Mouse (Mus musculus): ENCODE results near the gene Asgr1. TPM values are rescaled to one million over a fixed set of nuclear protein-coding genes. Genes with fewer than 3 reads are reported as not detected.
A peak's percentile ranks its signal among the peaks of the same experiment; 100 is the strongest.

Gene Asgr1
- total and polyA plus RNA-seq, 3 experiments: 0.31 TPM; not detected in 2

DNA sequence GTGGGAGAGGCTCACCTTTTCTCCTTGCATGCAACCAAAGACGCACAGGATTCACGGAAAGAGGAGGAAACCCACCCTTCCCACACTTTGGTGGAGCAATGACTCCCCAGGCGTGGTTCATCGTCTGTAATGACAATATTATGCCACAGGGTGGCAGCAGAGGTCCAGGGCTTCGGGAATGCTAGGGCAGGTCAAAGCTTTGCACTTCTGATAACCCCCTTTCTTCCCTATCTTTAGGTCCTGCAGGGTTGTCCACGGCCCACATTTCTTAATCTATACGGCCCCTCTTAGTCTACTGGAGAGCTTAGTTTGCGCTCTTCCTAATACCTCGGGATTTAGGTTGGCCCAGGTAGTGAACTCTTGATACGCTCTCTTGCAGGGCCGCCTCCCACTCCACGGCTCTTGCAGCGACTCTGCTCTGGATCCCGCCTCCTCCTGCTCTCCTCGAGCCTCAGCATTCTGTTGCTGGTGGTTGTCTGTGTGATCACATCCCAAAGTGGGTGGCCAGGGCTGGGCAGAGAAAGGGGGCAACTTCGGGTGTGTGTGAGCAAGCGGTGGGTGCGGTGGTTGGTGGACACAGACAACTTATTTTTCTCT is 1.8 kb downstream of the Asgr1 start:
- Histone ChIP-seq H3K79me2 (ENCODE audit: control insufficient read depth, insufficient read depth, low read length, poor library complexity) (no peaks in the 10 kb centered on the region), H3K36me3 (ENCODE audit: control insufficient read depth in 1 of 2, insufficient read depth in 2 of 2, low read length in 2 of 2) (no peaks in the 10 kb centered on the region)
- DNase-seq (ENCODE audit: low read depth, low spot score): peak; percentile 79

DNA sequence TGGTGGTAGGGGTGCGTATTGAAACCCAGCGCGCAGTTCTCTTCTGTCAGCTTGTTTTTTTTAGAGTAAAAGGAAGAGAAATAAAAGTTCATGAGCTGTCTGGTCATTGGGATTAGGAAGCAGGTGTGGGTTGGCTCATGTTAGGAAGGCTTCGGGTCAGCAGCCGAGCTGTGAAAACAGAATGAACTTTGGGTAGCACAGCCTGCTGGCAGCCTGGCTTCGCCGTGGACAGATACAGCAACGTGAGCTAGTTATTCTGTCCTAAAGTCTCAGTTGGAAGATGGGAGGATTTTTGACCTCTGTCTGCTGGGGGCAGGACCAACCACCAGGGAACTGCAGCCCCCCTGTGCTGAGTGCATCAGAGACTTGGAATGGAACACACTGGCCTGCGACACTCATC is 3.9 kb downstream of the Asgr1 start:
- Histone ChIP-seq H3K9ac (ENCODE audit: control insufficient read depth, low read depth, low read length, poor library complexity, severe bottlenecking) (no peak overlapping the region), H3K36me3 (ENCODE audit: control insufficient read depth in 1 of 2, insufficient read depth in 2 of 2, low read length in 2 of 2) (no peaks in the 10 kb centered on the region), H3K4me3 (ENCODE audit: control insufficient read depth in 1 of 2, insufficient read depth in 1 of 2, low read depth in 2 of 2, low read length in 2 of 2) (no peak overlapping the region), H3K27me3 (ENCODE audit: control insufficient read depth in 1 of 2, insufficient read depth in 2 of 2, low read length in 2 of 2) (no peaks in the 10 kb centered on the region), H3K4me1 (ENCODE audit: control insufficient read depth in 1 of 2, insufficient read depth in 2 of 2, low read length in 2 of 2) (no peaks in the 10 kb centered on the region), H3K9me3 (replicated peaks; ENCODE audit: insufficient read depth, low read length) (no peaks in the 10 kb centered on the region), H3K27ac (ENCODE audit: control insufficient read depth, low read depth, low read length) (no peak overlapping the region), H3K79me2 (ENCODE audit: control insufficient read depth, insufficient read depth, low read length, poor library complexity) (no peaks in the 10 kb centered on the region)
- no peak for TF ChIP-seq ZC3H11A (IDR thresholded peaks at IDR 0.05; ENCODE audit: low read depth, low read length)
- TF ChIP-seq SIN3A (IDR thresholded peaks at IDR 0.05; ENCODE audit: low read length): no peak
- no peak for TF ChIP-seq ZNF384 (IDR thresholded peaks at IDR 0.05; ENCODE audit: low read depth, low read length)
- TF ChIP-seq ZKSCAN1 (IDR thresholded peaks at IDR 0.05; ENCODE audit: low read depth, low read length): no peak
- TF ChIP-seq UBTF (IDR thresholded peaks at IDR 0.05; ENCODE audit: borderline replicate concordance, insufficient read depth, low read depth, low read length): no peak
- no peak for DNase-seq (ENCODE audit: low read depth, low spot score)

More for the DNA sequence above, 1.8 kb downstream of the Asgr1 start:
- H3K4me1 ChIP-seq (ENCODE audit: control insufficient read depth in 1 of 2, insufficient read depth in 2 of 2, low read length in 2 of 2): no peaks in the 10 kb centered on the region
- H3K9me3 ChIP-seq (replicated peaks; ENCODE audit: insufficient read depth, low read length): no peaks in the 10 kb centered on the region
- H3K27me3 ChIP-seq (ENCODE audit: control insufficient read depth in 1 of 2, insufficient read depth in 2 of 2, low read length in 2 of 2): no peaks in the 10 kb centered on the region; a peak in 1 of 4 replicates
- TF ChIP-seq GATA1 (IDR thresholded peaks at IDR 0.05; ENCODE audit: low read depth, low read length) (peak; percentile 13; the same call in 1 of the 2 replicates), TCF12 (IDR thresholded peaks at IDR 0.05; ENCODE audit: low read depth, low read length) (no peak), ZC3H11A (IDR thresholded peaks at IDR 0.05; ENCODE audit: low read depth, low read length) (peak; percentile 79), CTCF (IDR thresholded peaks at IDR 0.05 in 2 of 3, conservative IDR thresholded peaks at IDR 0.05 in 1 of 3; ENCODE audit: control insufficient read depth in 1 of 3, insufficient read depth in 1 of 3, low read depth in 2 of 3, low read length in 3 of 3, poor library complexity in 1 of 3, severe bottlenecking in 1 of 3) (peak; percentile 96 to 98 (median 98)), MEF2A (IDR thresholded peaks at IDR 0.05; ENCODE audit: extremely low read depth, insufficient replicate concordance, low read depth, low read length, poor library complexity, severe bottlenecking) (no peak), RAD21 (IDR thresholded peaks at IDR 0.05; ENCODE audit: low read depth, low read length) (peak; percentile 98), SMC3 (IDR thresholded peaks at IDR 0.05; ENCODE audit: low read depth, low read length) (peak; percentile 94), CHD2 (IDR thresholded peaks at IDR 0.05; ENCODE audit: low read length) (no peak), ZMIZ1 (IDR thresholded peaks at IDR 0.05; ENCODE audit: low read depth, low read length) (no peak)
- H3K27ac ChIP-seq (ENCODE audit: control insufficient read depth, low read depth, low read length): no peak overlapping the region
- H3K4me3 ChIP-seq (ENCODE audit: control insufficient read depth in 1 of 2, insufficient read depth in 1 of 2, low read depth in 2 of 2, low read length in 2 of 2): no peak overlapping the region
- H3K9ac ChIP-seq (ENCODE audit: control insufficient read depth, low read depth, low read length, poor library complexity, severe bottlenecking): no peak overlapping the region

DNA sequence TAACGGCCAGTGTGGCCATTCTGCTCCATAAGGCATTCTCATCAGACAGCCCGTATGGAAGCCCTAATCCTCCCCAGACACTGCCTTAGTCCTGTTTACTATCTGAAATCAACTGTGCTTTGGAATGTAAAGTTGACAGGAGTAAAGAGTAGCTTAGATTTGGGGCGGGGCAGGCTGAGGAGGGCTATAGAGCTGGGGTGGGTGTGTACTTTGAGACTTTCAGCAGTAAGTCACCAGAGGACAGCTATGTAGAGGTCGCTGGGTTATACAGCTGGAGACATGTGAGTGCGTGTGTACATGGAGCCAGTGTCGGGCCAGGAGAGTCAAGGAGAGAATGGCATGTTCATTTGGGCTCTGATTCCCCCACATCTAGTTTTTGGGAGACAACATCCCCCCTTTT is 6.0 kb downstream of the Asgr1 start:
- Histone ChIP-seq H3K4me3 (ENCODE audit: control insufficient read depth in 1 of 2, insufficient read depth in 1 of 2, low read depth in 2 of 2, low read length in 2 of 2) (no peak overlapping the region), H3K36me3 (ENCODE audit: control insufficient read depth in 1 of 2, insufficient read depth in 2 of 2, low read length in 2 of 2) (no peaks in the 10 kb centered on the region), H3K27me3 (ENCODE audit: control insufficient read depth in 1 of 2, insufficient read depth in 2 of 2, low read length in 2 of 2) (no peaks in the 10 kb centered on the region), H3K9ac (ENCODE audit: control insufficient read depth, low read depth, low read length, poor library complexity, severe bottlenecking) (no peak overlapping the region), H3K27ac (ENCODE audit: control insufficient read depth, low read depth, low read length) (no peak overlapping the region), H3K9me3 (replicated peaks; ENCODE audit: insufficient read depth, low read length) (no peaks in the 10 kb centered on the region), H3K4me1 (ENCODE audit: control insufficient read depth in 1 of 2, insufficient read depth in 2 of 2, low read length in 2 of 2) (no peaks in the 10 kb centered on the region), H3K79me2 (ENCODE audit: control insufficient read depth, insufficient read depth, low read length, poor library complexity) (no peaks in the 10 kb centered on the region)
- DNase-seq (ENCODE audit: low read depth, low spot score): no peak
- TF ChIP-seq NELFE (IDR thresholded peaks at IDR 0.05; ENCODE audit: low read depth, low read length) (no peak), MYC (IDR thresholded peaks at IDR 0.05; ENCODE audit: low read depth, low read length) (no peak), CTCF (IDR thresholded peaks at IDR 0.05 in 2 of 3, conservative IDR thresholded peaks at IDR 0.05 in 1 of 3; ENCODE audit: control insufficient read depth in 1 of 3, insufficient read depth in 1 of 3, low read depth in 2 of 3, low read length in 3 of 3, poor library complexity in 1 of 3, severe bottlenecking in 1 of 3) (no peak), SIN3A (IDR thresholded peaks at IDR 0.05; ENCODE audit: low read length) (no peak), ELF1 (IDR thresholded peaks at IDR 0.05; ENCODE audit: low read depth, low read length) (no peak), E2F4 (IDR thresholded peaks at IDR 0.05; ENCODE audit: borderline replicate concordance, low read depth, low read length) (no peak), POLR2A (IDR thresholded peaks at IDR 0.05; ENCODE audit: control insufficient read depth in 1 of 2, insufficient read depth in 1 of 2, low read depth in 1 of 2, low read length in 2 of 2, poor library complexity in 1 of 2) (no peak), CHD2 (IDR thresholded peaks at IDR 0.05; ENCODE audit: low read length) (no peak), CHD1 (IDR thresholded peaks at IDR 0.05; ENCODE audit: low read depth, low read length) (no peak), RCOR1 (IDR thresholded peaks at IDR 0.05; ENCODE audit: low read depth, low read length) (no peak)
